Mouse (Mus musculus) bone marrow macrophage, adult 2 months (primary cell): ENCODE data around the gene Shc3.

ENCODE experiments used
- CTCF ChIP-seq: IDR thresholded peaks from 2 replicates; pipeline ENCODE4 v1.5.1; 2012; ENCODE audit warnings: low read depth, mild to moderate bottlenecking, low read length, moderate library complexity
- POLR2A ChIP-seq: IDR thresholded peaks from 2 replicates; pipeline ENCODE4 v1.6.1; 2012; ENCODE audit warnings: mild to moderate bottlenecking, low read depth, low read length, borderline replicate concordance

GRCm38 (mm10) chr13:51617861-51618260, 48.6 kb upstream of the Shc3 start:
- TF ChIP-seq CTCF (peak; percentile 96), POLR2A (no peak)
